Mouse (Mus musculus): ENCODE measurements around the gene Gm11756. TPM values are rescaled to one million over a fixed set of nuclear protein-coding genes. Genes with fewer than 3 reads are reported as not detected.
"Not testable (repeated sequence)": the region's sequence is repeated elsewhere in the genome, so short reads cannot be mapped to it uniquely, and the experiment has no call there.

The Gm11756 gene
- not detected in 2 replicates for total RNA-seq (2014; rRNA removed)
- not detected in 2 replicates for polyA plus RNA-seq (2015; fragmentation: Nextera tagmentation; extraction: Ambion mirVana)

- H3K4me1 ChIP-seq (ENCODE audit: insufficient read depth, low read length); H3K4me3 ChIP-seq (ENCODE audit: low read depth, low read length); DNase-seq (ENCODE audit: low spot score); H3K36me3 ChIP-seq (ENCODE audit: insufficient read depth, low read length); H3K9ac ChIP-seq (replicated peaks; ENCODE audit: low read length, poor library complexity, severe bottlenecking); ATAC-seq (ENCODE audit: low FRiP score); H3K27me3 ChIP-seq (ENCODE audit: insufficient read depth, low read length); H3K4me2 ChIP-seq (ENCODE audit: low read depth, low read length, poor library complexity, severe bottlenecking); H3K27ac ChIP-seq (ENCODE audit: low read depth, low read length); H3K9me3 ChIP-seq (ENCODE audit: low read length): not testable (repeated sequence)
- WGBS, result 87% methylated on average over 6 of the region's 6 CpGs
Observed at GRCm38 (mm10) chr4:73920660-73921059, at the start of gene Gm11756. Gm11756 (minus strand) TSS chr4:73920760.

- no peaks in the 10 kb centered on the region for H3K36me3 ChIP-seq (ENCODE audit: insufficient read depth, low read length)
- ATAC-seq (ENCODE audit: low FRiP score), result no peak
- no peak within 1 kb of the TSS for H3K4me3 ChIP-seq (ENCODE audit: low read depth, low read length)
- H3K9me3 ChIP-seq (ENCODE audit: low read length), result no peaks in the 10 kb centered on the region
- H3K9ac ChIP-seq (replicated peaks; ENCODE audit: low read length, poor library complexity, severe bottlenecking), result no peak within 1 kb of the TSS
- DNase-seq (ENCODE audit: low spot score), result no peak
- H3K27ac ChIP-seq (ENCODE audit: low read depth, low read length), result no peak within 1 kb of the TSS
- H3K4me1 ChIP-seq (ENCODE audit: insufficient read depth, low read length), result no peaks in the 10 kb centered on the region
- H3K27me3 ChIP-seq (ENCODE audit: insufficient read depth, low read length), result no peaks in the 10 kb centered on the region
- 84% methylated on average over 8 of the region's 8 CpGs for WGBS
- TF ChIP-seq CTCF (IDR thresholded peaks at IDR 0.05), result no peak
- H3K4me2 ChIP-seq (ENCODE audit: low read depth, low read length, poor library complexity, severe bottlenecking), result no peak within 1 kb of the TSS
Observed at GRCm38 (mm10) chr4:73950375-73950896, 29.9 kb upstream of the Gm11756 start, which contains the start of gene 2310002L09Rik. 2310002L09Rik (minus strand) TSS chr4:73950846.

- H3K27ac ChIP-seq (ENCODE audit: low read depth, low read length); H3K9me3 ChIP-seq (ENCODE audit: low read length); H3K36me3 ChIP-seq (ENCODE audit: insufficient read depth, low read length); H3K9ac ChIP-seq (replicated peaks; ENCODE audit: low read length, poor library complexity, severe bottlenecking); H3K4me1 ChIP-seq (ENCODE audit: insufficient read depth, low read length); H3K4me2 ChIP-seq (ENCODE audit: low read depth, low read length, poor library complexity, severe bottlenecking); H3K27me3 ChIP-seq (ENCODE audit: insufficient read depth, low read length); DNase-seq (ENCODE audit: low spot score); ATAC-seq (ENCODE audit: low FRiP score); H3K4me3 ChIP-seq (ENCODE audit: low read depth, low read length): not testable (repeated sequence)
- WGBS, result no CpG with 5 or more reads among the region's 4 CpGs
Observed at GRCm38 (mm10) chr4:73905853-73906252, 14.7 kb downstream of the Gm11756 start, which contains the start of gene Gm13871. Gm13871 (minus strand) TSS chr4:73905953.

- not testable (repeated sequence) for H3K36me3 ChIP-seq (ENCODE audit: insufficient read depth, low read length)
Observed at GRCm38 (mm10) chr4:73891012-73891411, 29.5 kb downstream of the Gm11756 start, which contains the start of gene Gm11757. Gm11757 (minus strand) TSS chr4:73891112.

DNA sequence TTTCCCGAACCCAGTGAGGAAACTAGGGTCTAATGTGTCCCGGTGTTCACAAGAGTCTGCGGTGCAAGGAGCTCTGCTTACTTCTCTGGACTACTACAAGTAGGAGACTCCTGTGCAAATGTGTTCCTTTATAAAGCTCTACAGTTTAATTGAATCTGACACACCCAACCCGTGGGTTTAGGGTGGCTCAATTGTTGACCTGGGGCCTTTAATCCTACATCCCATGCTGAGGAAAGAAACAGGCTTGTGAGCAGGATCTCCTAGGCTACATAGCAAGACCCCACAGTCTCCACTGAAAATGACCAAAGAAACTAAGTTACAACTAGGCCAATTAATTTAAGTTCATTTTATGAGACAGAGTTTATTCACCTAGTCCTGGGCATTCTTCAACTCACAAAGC is 44.4 kb downstream of the Gm11756 start, which contains the start of gene Gm11758:
Gene Gm11758 (minus strand): TSS at position 101 of the 400 bp plus-strand sequence.
- DNase-seq (ENCODE audit: low spot score); H3K9me3 ChIP-seq (ENCODE audit: low read length): not testable (repeated sequence)

More at GRCm38 (mm10) chr4:73891012-73891411, 29.5 kb downstream of the Gm11756 start, which contains the start of gene Gm11757:
- no CpG with 5 or more reads among the region's 4 CpGs for WGBS
- H3K4me1 ChIP-seq (ENCODE audit: insufficient read depth, low read length); H3K4me2 ChIP-seq (ENCODE audit: low read depth, low read length, poor library complexity, severe bottlenecking); H3K9me3 ChIP-seq (ENCODE audit: low read length); H3K9ac ChIP-seq (replicated peaks; ENCODE audit: low read length, poor library complexity, severe bottlenecking); H3K27ac ChIP-seq (ENCODE audit: low read depth, low read length); ATAC-seq (ENCODE audit: low FRiP score); DNase-seq (ENCODE audit: low spot score); H3K27me3 ChIP-seq (ENCODE audit: insufficient read depth, low read length); H3K4me3 ChIP-seq (ENCODE audit: low read depth, low read length): not testable (repeated sequence)

More for the DNA sequence above, 44.4 kb downstream of the Gm11756 start, which contains the start of gene Gm11758:
- not testable (repeated sequence) for H3K9ac ChIP-seq (replicated peaks; ENCODE audit: low read length, poor library complexity, severe bottlenecking); H3K4me2 ChIP-seq (ENCODE audit: low read depth, low read length, poor library complexity, severe bottlenecking); H3K27me3 ChIP-seq (ENCODE audit: insufficient read depth, low read length); H3K36me3 ChIP-seq (ENCODE audit: insufficient read depth, low read length); H3K27ac ChIP-seq (ENCODE audit: low read depth, low read length); H3K4me1 ChIP-seq (ENCODE audit: insufficient read depth, low read length); ATAC-seq (ENCODE audit: low FRiP score); H3K4me3 ChIP-seq (ENCODE audit: low read depth, low read length)
- WGBS, result no CpG with 5 or more reads among the region's 4 CpGs

Other genes starting within 250 kb of the Gm11756 start
- not detected in 2 replicates for gene Gm428, start 237.2 kb downstream of the Gm11756 start, total RNA-seq (2014; rRNA removed)
- gene Gm428, start 237.2 kb downstream of the Gm11756 start, polyA plus RNA-seq (2015; fragmentation: Nextera tagmentation; extraction: Ambion mirVana), result not detected in 2 replicates
- 0.16 and 0.90 TPM in 2 replicates for gene Rasef, start 129.8 kb downstream of the Gm11756 start, total RNA-seq (2014; rRNA removed)
- gene Rasef, start 129.8 kb downstream of the Gm11756 start, polyA plus RNA-seq (2015; fragmentation: Nextera tagmentation; extraction: Ambion mirVana), result 0.43 and 0.65 TPM in 2 replicates
- not detected in 2 replicates for gene Gm11758, start 44.5 kb downstream of the Gm11756 start, total RNA-seq (2014; rRNA removed)
- gene Gm11758, start 44.5 kb downstream of the Gm11756 start, polyA plus RNA-seq (2015; fragmentation: Nextera tagmentation; extraction: Ambion mirVana), result not detected in 2 replicates
- gene Gm11757, start 29.6 kb downstream of the Gm11756 start, total RNA-seq (2014; rRNA removed), result not detected in 2 replicates
- gene Gm11757, start 29.6 kb downstream of the Gm11756 start, polyA plus RNA-seq (2015; fragmentation: Nextera tagmentation; extraction: Ambion mirVana), result not detected in 2 replicates
- not detected in 2 replicates for gene Gm13871, start 14.8 kb downstream of the Gm11756 start, total RNA-seq (2014; rRNA removed)
- not detected in 2 replicates for gene Gm13871, start 14.8 kb downstream of the Gm11756 start, polyA plus RNA-seq (2015; fragmentation: Nextera tagmentation; extraction: Ambion mirVana)
- not detected in 2 replicates for gene 2310002L09Rik, start 30.1 kb upstream of the Gm11756 start, total RNA-seq (2014; rRNA removed)
- gene 2310002L09Rik, start 30.1 kb upstream of the Gm11756 start, polyA plus RNA-seq (2015; fragmentation: Nextera tagmentation; extraction: Ambion mirVana), result not detected in 2 replicates
- gene Frmd3, start 92.7 kb upstream of the Gm11756 start, total RNA-seq (2014; rRNA removed), result 21.8 and 27.8 TPM in 2 replicates
- 24.1 and 27.6 TPM in 2 replicates for gene Frmd3, start 92.7 kb upstream of the Gm11756 start, polyA plus RNA-seq (2015; fragmentation: Nextera tagmentation; extraction: Ambion mirVana)

Measured in midbrain, postnatal 0 days (tissue).